Mouse (Mus musculus): ENCODE data around the gene Ahdc1.

DNA sequence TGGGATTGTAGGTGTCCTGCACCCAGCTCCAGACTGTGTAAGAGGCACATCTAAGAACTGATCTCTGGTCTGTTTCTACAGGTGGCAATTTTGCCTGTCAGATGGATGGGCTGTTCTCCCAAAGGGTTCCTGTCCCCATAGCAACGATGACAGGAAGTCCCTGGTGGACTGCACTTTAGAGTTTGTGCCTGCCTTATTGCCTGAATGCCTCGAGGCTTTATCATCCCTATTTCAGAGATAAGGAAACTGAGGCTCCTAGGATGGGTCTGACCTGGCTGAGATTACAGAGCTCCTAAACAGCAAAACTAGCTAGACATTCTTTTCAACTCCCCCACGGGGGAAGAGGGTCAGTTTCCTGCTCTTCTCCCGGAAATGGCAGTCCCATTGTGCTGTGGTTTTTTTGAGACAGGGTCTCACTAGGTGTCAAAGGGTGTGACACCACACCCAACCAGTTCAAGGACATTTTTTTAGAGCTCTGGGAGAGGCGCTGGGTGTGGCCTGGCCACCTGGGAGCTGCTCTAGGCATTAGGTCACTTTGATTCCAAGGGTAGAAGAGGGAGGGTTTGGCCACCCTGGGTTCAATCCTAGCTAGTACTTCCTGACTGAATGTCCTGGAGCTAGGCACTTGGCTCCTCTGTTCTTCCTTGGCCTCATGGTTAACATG lies 111.0 kb downstream of the Ahdc1 start:
- TF ChIP-seq CTCF (IDR thresholded peaks at IDR 0.05; ENCODE audit: control insufficient read depth, insufficient read depth, low read length) = no peak
- TF ChIP-seq POLR2A (IDR thresholded peaks at IDR 0.05; ENCODE audit: borderline replicate concordance, control insufficient read depth, low read depth, low read length) = no peak
